Mouse (Mus musculus) lung, postnatal 0 days (tissue): Measurements from ENCODE around the gene St6gal1.

ENCODE experiments used
- CTCF ChIP-seq: IDR thresholded peaks from 2 replicates; pipeline ENCODE4 v1.5.1; 2016; ENCODE audit warnings: antibody characterized with exemption, mild to moderate bottlenecking
- EP300 ChIP-seq: IDR thresholded peaks from 2 replicates; pipeline ENCODE4 v1.6.1; 2016; ENCODE audit warnings: antibody characterized with exemption, mild to moderate bottlenecking, control low read depth

- TF ChIP-seq CTCF: no peak
- TF ChIP-seq EP300: no peak
Measured at GRCm38 (mm10) chr16:23234557-23234956, 10.0 kb downstream of the St6gal1 start.
